In genomic region chr10:86473637-86474154, GRCm38 (mm10) we compare ENCODE assay signal across 9 mouse cellular contexts. TPM values are rescaled to one million over a fixed set of nuclear protein-coding genes. Genes with fewer than 3 reads are reported as not detected.
DNase-seq lines count a peak whose midpoint lies in the region; ATAC-seq and TF ChIP-seq lines count a peak whose summit lies in the region.
"Had no signal": no experiment of that assay in that cellular context is flagged by ENCODE, and none has a peak within 500 bp of the region (broad histone marks: within the 10 kb centered on the region; RNA-seq: fewer than 3 reads in every experiment).

No protein-coding gene starts in this region.

- no peak overlapping the region for H3K4me3 ChIP-seq in kidney, adult 2 months (ENCODE audit: insufficient read depth, low read depth, low read length)
- H3K4me3 ChIP-seq in kidney, embryonic 14.5 days (ENCODE audit: low read length): no peak overlapping the region
- no peak overlapping the region for H3K4me3 ChIP-seq in embryonic facial prominence, embryonic 10.5 days
- H3K4me3 ChIP-seq in liver, postnatal 0 days (ENCODE audit: low read depth, low read length): no peak overlapping the region
- H3K4me3 ChIP-seq: megakaryocyte, embryonic 14.5 days had no signal

- H3K36me3 ChIP-seq in kidney, adult 2 months (ENCODE audit: control insufficient read depth, insufficient read depth, low read length): no peaks in the 10 kb centered on the region
- H3K36me3 ChIP-seq in kidney, embryonic 14.5 days (ENCODE audit: control insufficient read depth, insufficient read depth, low read length): no peaks in the 10 kb centered on the region
- no peaks in the 10 kb centered on the region for H3K36me3 ChIP-seq in embryonic facial prominence, embryonic 10.5 days (replicated peaks)
- H3K36me3 ChIP-seq in liver, postnatal 0 days (replicated peaks; ENCODE audit: insufficient read depth, low read length): no peaks in the 10 kb centered on the region
- no peaks in the 10 kb centered on the region for H3K36me3 ChIP-seq in splenic B cell, adult 2 months (ENCODE audit: control insufficient read depth, insufficient read depth, low read length, poor library complexity, severe bottlenecking)

- 44% methylated on average over 3 of the region's 3 CpGs for WGBS in kidney, adult 2 months
- WGBS in kidney, embryonic 14.5 days: 40% methylated on average over 3 of the region's 3 CpGs
- WGBS in embryonic facial prominence, embryonic 10.5 days: 45% methylated on average over 3 of the region's 3 CpGs
- 35% methylated on average over 3 of the region's 3 CpGs for WGBS in liver, postnatal 0 days (ENCODE audit: insufficient replicate concordance)

- H3K9me3 ChIP-seq in kidney, embryonic 14.5 days (ENCODE audit: control insufficient read depth, low read length): no peaks in the 10 kb centered on the region
- no peaks in the 10 kb centered on the region for H3K9me3 ChIP-seq in embryonic facial prominence, embryonic 10.5 days
- H3K9me3 ChIP-seq in liver, postnatal 0 days (ENCODE audit: low read length): no peaks in the 10 kb centered on the region
- H3K9me3 ChIP-seq: megakaryocyte, embryonic 14.5 days had no signal

- H3K27me3 ChIP-seq in kidney, adult 2 months (replicated peaks; ENCODE audit: control insufficient read depth, insufficient read depth, low read length): no peaks in the 10 kb centered on the region
- H3K27me3 ChIP-seq in kidney, embryonic 14.5 days (ENCODE audit: control insufficient read depth, insufficient read depth, low read length): no peaks in the 10 kb centered on the region
- no peaks in the 10 kb centered on the region for H3K27me3 ChIP-seq in embryonic facial prominence, embryonic 10.5 days (replicated peaks; ENCODE audit: low read depth, poor library complexity, severe bottlenecking)
- H3K27me3 ChIP-seq in liver, postnatal 0 days (ENCODE audit: insufficient read depth, low read length): no peaks in the 10 kb centered on the region
- no peaks in the 10 kb centered on the region for H3K27me3 ChIP-seq in splenic B cell, adult 2 months (ENCODE audit: control insufficient read depth, insufficient read depth, low read length, poor library complexity, severe bottlenecking)

- TF ChIP-seq CTCF in kidney, adult 2 months (conservative IDR thresholded peaks at IDR 0.05; ENCODE audit: insufficient read depth, insufficient read length, low read depth, low read length): peak; percentile 82
- TF ChIP-seq CTCF in liver, postnatal 0 days (IDR thresholded peaks at IDR 0.05; ENCODE audit: low read depth): peak; percentile 86

- H3K4me2 ChIP-seq in kidney, embryonic 14.5 days (replicated peaks; ENCODE audit: low read depth, low read length): no peak overlapping the region
- no peak overlapping the region for H3K4me2 ChIP-seq in liver, postnatal 0 days (ENCODE audit: low read depth, low read length)

- H3K9ac ChIP-seq in kidney, embryonic 14.5 days (ENCODE audit: low read depth, low read length): no peak overlapping the region
- no peak overlapping the region for H3K9ac ChIP-seq in liver, postnatal 0 days (replicated peaks)

- no peak for TF ChIP-seq POLR2A in kidney, adult 2 months (IDR thresholded peaks at IDR 0.05; ENCODE audit: low read depth, low read length)

- peak; percentile 60 for DNase-seq in kidney, adult 2 months
- DNase-seq in adipocyte (ENCODE audit: low spot score): peak; percentile 52
- peak; percentile 49 for DNase-seq in embryonic facial prominence, embryonic 10.5 days (ENCODE audit: low spot score)
- peak; percentile 42 for DNase-seq in liver, postnatal 0 days
- peak; percentile 67 for DNase-seq in splenic B cell, adult 2 months (ENCODE audit: low read depth, low spot score)
- no peak for DNase-seq in right cerebral cortex, postnatal 14 days

- no peaks in the 10 kb centered on the region; the same call in 1 of the 2 replicates for H3K4me1 ChIP-seq in kidney, adult 2 months (ENCODE audit: control insufficient read depth, insufficient read depth, low read length)
- H3K4me1 ChIP-seq in kidney, embryonic 14.5 days (ENCODE audit: control insufficient read depth, insufficient read depth, low read length): no peaks in the 10 kb centered on the region
- no peaks in the 10 kb centered on the region; the same call in 1 of the 2 replicates for H3K4me1 ChIP-seq in embryonic facial prominence, embryonic 10.5 days
- H3K4me1 ChIP-seq in liver, postnatal 0 days (ENCODE audit: insufficient read depth): no peaks in the 10 kb centered on the region
- H3K4me1 ChIP-seq: megakaryocyte, embryonic 14.5 days had no signal

- no peak for TF ChIP-seq EP300 in liver, postnatal 0 days (IDR thresholded peaks at IDR 0.05; ENCODE audit: low read depth)

- no peak overlapping the region for H3K27ac ChIP-seq in kidney, adult 2 months (ENCODE audit: insufficient read depth, low read depth, low read length)
- no peak overlapping the region for H3K27ac ChIP-seq in kidney, embryonic 14.5 days (ENCODE audit: low read depth, low read length)
- no peak overlapping the region for H3K27ac ChIP-seq in embryonic facial prominence, embryonic 10.5 days (replicated peaks)
- no peak overlapping the region for H3K27ac ChIP-seq in liver, postnatal 0 days (ENCODE audit: low read depth)

- no peak for ATAC-seq in kidney, embryonic 14.5 days (ENCODE audit: low FRiP score, low TSS enrichment)
- ATAC-seq in CD4-positive, CD25-positive, alpha-beta regulatory T cell, adult 4 months: peak; percentile 45
- no peak for ATAC-seq in liver, postnatal 0 days

RNA-seq across cellular contexts. Expression of gene Syn3, which starts 25.0 kb away (rescaled TPM):
- 3.3 and 4.5 TPM in 2 replicates for polyA plus RNA-seq in kidney, adult 2 months (2012; rRNA removed)
- polyA plus RNA-seq in kidney, embryonic 14.5 days (2014; fragmentation: Nextera tagmentation; extraction: Ambion mirVana): 6.3 and 8.4 TPM in 2 replicates
- polyA plus RNA-seq in CD4-positive, CD25-positive, alpha-beta regulatory T cell, adult 4 months (2017; shearing (Covaris generic)): under 1 TPM in 1 of 2 experiments, not detected in 1; 0.22 TPM
- polyA plus RNA-seq in embryonic facial prominence, embryonic 10.5 days (2016; fragmentation: Nextera tagmentation; extraction: Ambion mirVana): 2.5 and 3.3 TPM in 2 replicates
- polyA plus RNA-seq in liver, postnatal 0 days (2015; fragmentation: Nextera tagmentation; extraction: Ambion mirVana): 0.20 and 0.25 TPM in 2 replicates
